Mouse (Mus musculus) neural tube, embryonic 15.5 days (tissue): Measurements from ENCODE around the gene Fos. TPM values are rescaled to one million over a fixed set of nuclear protein-coding genes. Genes with fewer than 3 reads are reported as not detected.

Source experiments
- ATAC-seq: fragments of 200-750 bp; cut with Nextera tagmentation; 2 replicates; pipeline ENCODE4 v1.8.0; 2017; ENCODE audit warnings: mild to moderate bottlenecking, moderate TSS enrichment, moderate library complexity; ENCODE audit not compliant: low FRiP score
- H3K27ac ChIP-seq: fragments of 300-500 bp; sonication (generic); replicated peaks from 2 replicates; pipeline ENCODE4 v1.5.1; 2015; ENCODE audit warnings: mild to moderate bottlenecking, inconsistent platforms
- H3K27me3 ChIP-seq: fragments of 300-500 bp; sonication (generic); replicated peaks from 2 replicates; pipeline ENCODE4 v1.6.1; 2015; ENCODE audit warnings: inconsistent platforms
- H3K36me3 ChIP-seq: fragments of 300-500 bp; sonication (generic); 2 replicates; pipeline ENCODE4 v1.6.1; 2015; ENCODE audit warnings: inconsistent platforms
- H3K4me1 ChIP-seq: fragments of 300-500 bp; sonication (generic); 2 replicates; pipeline ENCODE4 v1.6.1; 2015; ENCODE audit warnings: inconsistent platforms
- H3K4me2 ChIP-seq: fragments of 300-500 bp; sonication (generic); 2 replicates; pipeline ENCODE4 v1.6.1; 2015; ENCODE audit warnings: inconsistent platforms, mild to moderate bottlenecking, moderate library complexity
- H3K4me3 ChIP-seq: fragments of 300-500 bp; sonication (generic); replicated peaks from 2 replicates; pipeline ENCODE4 v1.5.1; 2015; ENCODE audit warnings: mild to moderate bottlenecking, inconsistent platforms
- H3K9ac ChIP-seq: fragments of 300-500 bp; sonication (generic); replicated peaks from 2 replicates; pipeline ENCODE4 v1.6.1; 2015; ENCODE audit warnings: mild to moderate bottlenecking, inconsistent platforms
- H3K9me3 ChIP-seq: fragments of 300-500 bp; sonication (generic); replicated peaks from 2 replicates; pipeline ENCODE4 v1.6.1; 2016; ENCODE audit warnings: inconsistent platforms
- WGBS: fragments of 180-500 bp; shearing (Covaris S2); methylation state at CpG from one replicate; pipeline ENCODE4 v1.1.7; 2015; ENCODE audit warnings: mixed read lengths; 5-methylcytosine and 5-hydroxymethylcytosine counted together
- polyA plus RNA-seq: library from polyadenylated mRNA; unstranded; fragments of >200 nt; fragmentation: Nextera tagmentation; extraction: Ambion mirVana; gene quantifications from 2 replicates; pipeline ENCODE4 v1.2.1, GENCODE M21; 2015

Fos gene
- polyA plus RNA-seq, 1 experiment from 2014 or later = 6.0 TPM

- no peaks in the 10 kb centered on the region for H3K36me3 ChIP-seq
- no peaks in the 10 kb centered on the region; the same call in 1 of the 2 replicates for H3K27me3 ChIP-seq
- H3K9me3 ChIP-seq = no peaks in the 10 kb centered on the region
- peak overlapping the region; percentile 45 for H3K4me2 ChIP-seq
- H3K4me3 ChIP-seq = peak overlapping the region; percentile 14; the same call in 1 of the 2 replicates
- WGBS = 29% methylated on average over 16 of the region's 16 CpGs
- H3K4me1 ChIP-seq = peaks cover 16% of the 10 kb centered on the region
- ATAC-seq = peak; percentile 54
- no peak overlapping the region for H3K27ac ChIP-seq
- no peak overlapping the region for H3K9ac ChIP-seq
Observed at GRCm38 (mm10) chr12:85492084-85492645, 18.5 kb downstream of the Fos start.

GRCm38 (mm10) chr12:85496336-85496735 is 22.6 kb downstream of the Fos start:
- no peak overlapping the region for H3K4me2 ChIP-seq
- ATAC-seq = no peak

DNA sequence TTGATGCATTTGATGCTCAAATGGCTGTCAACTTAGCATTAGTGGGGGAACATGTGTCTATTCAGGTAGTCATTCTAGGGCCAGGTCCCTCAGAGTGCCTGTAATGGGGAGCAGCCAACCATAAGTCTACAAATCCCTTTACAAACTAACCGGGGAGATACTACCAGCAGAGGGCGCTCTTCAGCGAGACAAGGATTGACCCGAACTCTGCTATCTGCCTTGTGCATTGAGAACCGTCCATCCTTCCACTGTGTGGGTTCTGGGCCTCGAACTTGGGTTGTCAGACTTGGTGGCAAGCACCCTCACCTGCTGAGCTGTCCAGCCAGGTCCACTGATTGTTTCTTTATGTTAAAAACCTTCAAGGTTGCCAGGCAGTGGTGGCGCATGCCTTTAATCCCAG is 23.1 kb downstream of the Fos start:
- Histone ChIP-seq H3K9me3 (no peaks in the 10 kb centered on the region), H3K27ac (no peak overlapping the region), H3K4me2 (no peak overlapping the region), H3K27me3 (no peaks in the 10 kb centered on the region), H3K9ac (no peak overlapping the region), H3K4me3 (no peak overlapping the region), H3K36me3 (no peaks in the 10 kb centered on the region), H3K4me1 (peaks cover 12% of the 10 kb centered on the region)
- 22% methylated on average over 7 of the region's 7 CpGs for WGBS
- ATAC-seq = no peak; the same call in 1 of the 2 replicates

More at GRCm38 (mm10) chr12:85496336-85496735, 22.6 kb downstream of the Fos start:
- 81% methylated on average over 7 of the region's 7 CpGs for WGBS
- Histone ChIP-seq H3K9me3 (no peaks in the 10 kb centered on the region), H3K36me3 (no peaks in the 10 kb centered on the region), H3K4me1 (peaks cover 14% of the 10 kb centered on the region), H3K4me3 (no peak overlapping the region), H3K27me3 (no peaks in the 10 kb centered on the region), H3K9ac (no peak overlapping the region), H3K27ac (no peak overlapping the region)

GRCm38 (mm10) chr12:85497310-85498135 is 23.8 kb downstream of the Fos start:
- Histone ChIP-seq H3K27ac (no peak overlapping the region), H3K4me1 (peaks cover 6% of the 10 kb centered on the region; the same call in 1 of the 2 replicates), H3K9me3 (no peaks in the 10 kb centered on the region), H3K4me3 (no peak overlapping the region), H3K4me2 (no peak overlapping the region), H3K27me3 (no peaks in the 10 kb centered on the region), H3K9ac (no peak overlapping the region), H3K36me3 (no peaks in the 10 kb centered on the region)
- WGBS = 52% methylated on average over 11 of the region's 11 CpGs
- ATAC-seq = no peak

- Histone ChIP-seq H3K36me3 (no peaks in the 10 kb centered on the region), H3K9me3 (no peaks in the 10 kb centered on the region), H3K4me3 (no peak overlapping the region), H3K4me2 (no peak overlapping the region), H3K27ac (no peak overlapping the region), H3K9ac (no peak overlapping the region), H3K27me3 (no peaks in the 10 kb centered on the region), H3K4me1 (peaks cover 6% of the 10 kb centered on the region; the same call in 1 of the 2 replicates)
- ATAC-seq = no peak
- WGBS = 83% methylated on average over 8 of the region's 8 CpGs
Observed at GRCm38 (mm10) chr12:85499001-85499400, 25.3 kb downstream of the Fos start.

DNA sequence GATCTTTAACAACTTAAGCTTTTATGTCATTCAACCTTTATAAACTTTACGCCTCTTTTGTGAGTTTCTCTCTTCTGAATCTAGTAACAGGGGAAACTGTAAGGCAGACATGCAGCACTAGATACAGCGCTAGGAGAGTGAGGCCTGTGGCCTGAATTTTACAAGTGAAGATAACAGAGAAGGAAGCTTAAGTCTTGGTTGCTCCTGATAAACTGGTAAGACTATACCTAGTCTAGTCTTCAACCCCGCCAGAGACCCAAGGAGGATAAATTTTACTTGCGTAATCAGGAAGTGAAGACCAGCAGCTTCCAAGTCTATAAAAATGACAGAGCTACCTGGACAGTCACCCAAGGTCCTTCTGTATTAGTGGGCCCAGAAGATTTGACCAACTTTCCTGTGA is 29.0 kb downstream of the Fos start:
- Histone ChIP-seq H3K9me3 (no peaks in the 10 kb centered on the region), H3K36me3 (no peaks in the 10 kb centered on the region), H3K9ac (no peak overlapping the region), H3K4me3 (no peak overlapping the region), H3K27me3 (no peaks in the 10 kb centered on the region), H3K27ac (no peak overlapping the region), H3K4me2 (no peak overlapping the region), H3K4me1 (peaks cover 2% of the 10 kb centered on the region; the same call in 1 of the 2 replicates)
- ATAC-seq = no peak
- 96% methylated on average over 4 of the region's 4 CpGs for WGBS

DNA sequence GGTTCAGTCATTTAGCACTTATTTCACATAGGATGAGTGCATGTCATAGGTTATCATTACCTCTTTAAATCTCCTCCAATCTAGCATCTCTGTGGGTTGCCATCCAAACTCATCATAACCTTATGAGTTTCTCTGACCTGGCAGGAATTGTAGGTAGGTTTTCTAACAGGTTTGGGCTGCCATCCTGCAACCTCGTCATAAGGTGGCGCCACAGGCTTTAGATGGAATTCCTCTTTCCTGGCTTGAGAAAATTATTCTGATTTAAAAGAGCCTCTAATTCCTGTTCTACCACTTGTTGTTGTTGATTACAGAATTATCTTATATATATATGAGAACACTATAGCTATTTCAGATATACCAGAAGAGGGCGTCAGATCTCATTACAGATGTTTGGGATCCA is 34.5 kb downstream of the Fos start:
- Histone ChIP-seq H3K27ac (no peak overlapping the region), H3K36me3 (no peaks in the 10 kb centered on the region), H3K4me2 (no peak overlapping the region), H3K27me3 (no peaks in the 10 kb centered on the region), H3K9ac (no peak overlapping the region), H3K4me3 (no peak overlapping the region), H3K9me3 (no peaks in the 10 kb centered on the region), H3K4me1 (no peaks in the 10 kb centered on the region)
- ATAC-seq = no peak
- WGBS = 27% methylated on average over 3 of the region's 3 CpGs

DNA sequence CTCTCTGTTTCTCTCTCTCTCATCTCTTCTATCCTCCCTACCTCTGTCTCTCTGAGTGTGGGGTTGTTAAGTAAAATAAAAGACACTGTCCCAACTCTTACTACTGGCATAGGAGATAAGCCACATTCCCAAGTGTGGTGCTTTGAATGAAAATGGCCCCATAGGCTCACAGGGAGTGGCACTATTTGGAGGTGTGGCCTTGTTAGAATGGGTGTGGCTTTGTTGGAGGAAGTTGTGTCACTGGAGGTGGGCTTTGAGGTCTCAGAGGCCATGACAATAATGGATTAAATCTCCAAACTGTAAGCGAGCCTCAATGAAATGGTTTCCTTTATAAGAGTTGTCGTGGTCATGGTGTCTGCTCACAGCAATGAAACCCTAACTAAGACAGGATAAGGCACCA is 36.3 kb downstream of the Fos start:
- no peaks in the 10 kb centered on the region for H3K4me1 ChIP-seq
- H3K9ac ChIP-seq = no peak overlapping the region
- 96% methylated on average over 2 of the region's 2 CpGs for WGBS
- no peaks in the 10 kb centered on the region for H3K9me3 ChIP-seq
- H3K27me3 ChIP-seq = no peaks in the 10 kb centered on the region
- no peak overlapping the region for H3K4me3 ChIP-seq
- no peaks in the 10 kb centered on the region for H3K36me3 ChIP-seq
- no peak overlapping the region for H3K27ac ChIP-seq
- no peak for ATAC-seq
- no peak overlapping the region for H3K4me2 ChIP-seq

GRCm38 (mm10) chr12:85513789-85514447 is 40.2 kb downstream of the Fos start:
- no peak overlapping the region for H3K4me2 ChIP-seq
- H3K36me3 ChIP-seq = no peaks in the 10 kb centered on the region
- no peaks in the 10 kb centered on the region for H3K27me3 ChIP-seq
- ATAC-seq = no peak
- H3K9me3 ChIP-seq = no peaks in the 10 kb centered on the region
- 83% methylated on average over 6 of the region's 6 CpGs for WGBS
- no peaks in the 10 kb centered on the region for H3K4me1 ChIP-seq
- no peak overlapping the region for H3K4me3 ChIP-seq
- H3K27ac ChIP-seq = no peak overlapping the region
- H3K9ac ChIP-seq = no peak overlapping the region

- H3K27ac ChIP-seq = no peak overlapping the region
- no peak for ATAC-seq
- no peaks in the 10 kb centered on the region for H3K9me3 ChIP-seq
- 68% methylated on average over 5 of the region's 5 CpGs for WGBS
- no peak overlapping the region for H3K9ac ChIP-seq
- no peaks in the 10 kb centered on the region for H3K36me3 ChIP-seq
- no peak overlapping the region for H3K4me3 ChIP-seq
- H3K4me1 ChIP-seq = no peaks in the 10 kb centered on the region
- H3K27me3 ChIP-seq = no peaks in the 10 kb centered on the region
- no peak overlapping the region for H3K4me2 ChIP-seq
Observed at GRCm38 (mm10) chr12:85514958-85515357, 41.3 kb downstream of the Fos start.

GRCm38 (mm10) chr12:85515865-85516264 is 42.2 kb downstream of the Fos start:
- Histone ChIP-seq H3K27ac (no peak overlapping the region), H3K9me3 (no peaks in the 10 kb centered on the region), H3K4me3 (no peak overlapping the region), H3K4me2 (no peak overlapping the region), H3K36me3 (no peaks in the 10 kb centered on the region), H3K27me3 (no peaks in the 10 kb centered on the region), H3K4me1 (no peaks in the 10 kb centered on the region), H3K9ac (no peak overlapping the region)
- no peak for ATAC-seq
- 88% methylated on average over 3 of the region's 3 CpGs for WGBS

DNA sequence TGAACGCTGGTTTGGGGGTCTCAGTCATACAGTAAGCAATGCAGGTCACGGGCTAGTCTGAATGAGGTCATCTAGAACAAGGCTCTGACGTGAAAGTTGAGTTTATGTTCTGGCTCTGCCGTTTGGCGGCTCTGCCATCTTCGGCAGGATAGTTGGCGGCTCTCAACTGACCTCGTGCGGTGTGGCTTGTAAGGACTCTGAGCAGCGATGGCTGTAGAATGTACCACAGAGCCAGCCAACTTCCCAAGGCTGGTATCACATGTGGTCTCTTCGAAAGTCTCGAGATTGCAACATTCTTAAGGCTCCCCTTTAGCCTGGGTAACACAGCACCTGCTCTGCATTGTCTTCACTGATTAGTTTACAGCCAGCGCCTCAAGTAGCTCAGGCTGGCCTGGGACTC is 43.6 kb downstream of the Fos start:
- Histone ChIP-seq H3K4me1 (no peaks in the 10 kb centered on the region), H3K9ac (no peak overlapping the region), H3K9me3 (no peaks in the 10 kb centered on the region), H3K4me2 (no peak overlapping the region), H3K27me3 (no peaks in the 10 kb centered on the region), H3K4me3 (no peak overlapping the region), H3K27ac (no peak overlapping the region), H3K36me3 (no peaks in the 10 kb centered on the region)
- 86% methylated on average over 13 of the region's 13 CpGs for whole genome bisulfite sequencing
- ATAC-seq = no peak
